Mouse (Mus musculus): ENCODE results near the gene Hmgcs1. TPM values are rescaled to one million over a fixed set of nuclear protein-coding genes. Genes with fewer than 3 reads are reported as not detected.
A peak's percentile ranks its signal among the peaks of the same experiment; 100 is the strongest.

Gene Hmgcs1
- total RNA-seq, 2 experiments from 2014 or later, result 25.6 to 28.7 TPM

- intact Hi-C loops (cut with DNase I), result no loop called here
- DNase-seq, result no peak
Measured at GRCm38 (mm10) chr13:119742711-119743415, 52.7 kb downstream of the Hmgcs1 start.

- intact Hi-C loops (cut with DNase I), result no loop called here
- no peak for DNase-seq
Measured at GRCm38 (mm10) chr13:119743470-119743869, 53.3 kb downstream of the Hmgcs1 start.

DNA sequence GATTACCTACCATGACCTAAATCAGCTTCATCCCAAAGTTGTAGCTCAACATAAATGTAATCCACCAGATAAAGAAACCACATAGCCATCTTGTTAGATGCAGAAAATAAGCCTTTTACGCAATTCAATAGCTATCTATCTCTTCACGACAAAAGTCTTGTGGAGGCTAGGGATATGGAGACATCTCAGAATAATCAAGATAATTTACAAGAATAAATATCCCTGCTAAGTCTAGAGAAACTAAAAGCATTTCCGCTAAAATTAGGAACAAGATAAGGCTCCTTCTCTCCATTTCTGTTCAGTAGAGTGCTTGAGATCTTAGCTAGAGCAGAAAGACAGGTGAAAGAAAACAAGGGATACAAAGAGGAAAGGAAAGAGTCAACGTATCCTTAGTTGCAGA, 56.8 kb downstream of the Hmgcs1 start:
- no peak for DNase-seq
- intact Hi-C loops (cut with DNase I), result no loop called here

DNA sequence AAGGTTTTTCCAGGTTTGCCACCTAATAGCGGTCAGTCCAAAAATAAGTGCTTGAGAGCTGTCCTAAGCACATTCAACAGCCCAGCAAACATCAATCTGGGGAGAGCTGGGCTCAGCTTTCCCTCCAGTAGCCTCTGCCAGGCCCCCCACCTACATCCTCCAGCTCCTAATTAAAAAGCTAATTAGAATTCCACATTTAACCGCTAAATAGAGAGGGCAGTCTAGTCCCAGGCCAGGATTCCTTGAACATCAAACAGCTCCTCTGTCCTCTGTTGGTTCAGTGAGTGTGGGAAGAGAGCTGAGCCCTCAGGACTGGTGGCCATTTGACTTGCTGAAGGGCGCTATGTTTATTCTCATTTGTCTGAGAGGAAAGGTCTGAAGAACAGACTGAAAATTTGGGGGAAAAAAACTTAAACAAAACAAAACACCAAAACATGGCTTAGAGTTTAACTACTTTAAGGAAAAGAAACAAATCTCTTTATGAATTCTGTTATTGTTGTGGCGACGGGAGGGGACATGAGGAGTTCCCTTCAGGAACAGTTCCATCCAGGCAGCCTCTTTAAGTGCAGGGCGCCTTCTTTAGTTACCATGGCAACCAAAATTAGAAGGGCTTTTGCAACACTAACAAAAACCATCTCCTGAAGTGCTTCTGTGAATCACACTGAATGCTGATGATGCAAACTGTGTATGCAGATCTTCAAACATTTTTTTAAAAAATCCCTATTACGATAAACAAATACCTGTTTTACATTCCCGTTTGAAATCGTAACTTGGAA, 63.9 kb downstream of the Hmgcs1 start:
- no peak for DNase-seq
- intact Hi-C loops (cut with DNase I), result loop anchor here (2.0 kb wide), 1 partner anchor 37 kb away; the partner anchor contains the start of gene Zfp131

- DNase-seq, result no peak
- intact Hi-C loops (cut with DNase I), result loop anchor here (2.0 kb wide), 1 partner anchor 36 kb away; the partner anchor contains the start of gene Zfp131
Measured at GRCm38 (mm10) chr13:119754635-119755020, 64.4 kb downstream of the Hmgcs1 start.

GRCm38 (mm10) chr13:119755141-119755547, 65.0 kb downstream of the Hmgcs1 start:
- no peak for DNase-seq
- intact Hi-C loops (cut with DNase I), result loop anchor here (2.0 kb wide), 1 partner anchor 36 kb away; the partner anchor contains the start of gene Zfp131

GRCm38 (mm10) chr13:119755681-119756471, 65.7 kb downstream of the Hmgcs1 start, which contains the start of gene Nim1k:
Gene Nim1k, minus strand, starts transcription at chr13:119755882.
- intact Hi-C loops (cut with DNase I), result loop anchor here (2.0 kb wide), 1 partner anchor 35 kb away; the partner anchor contains the start of gene Zfp131
- DNase-seq, result peak; percentile 74 to 75

DNA sequence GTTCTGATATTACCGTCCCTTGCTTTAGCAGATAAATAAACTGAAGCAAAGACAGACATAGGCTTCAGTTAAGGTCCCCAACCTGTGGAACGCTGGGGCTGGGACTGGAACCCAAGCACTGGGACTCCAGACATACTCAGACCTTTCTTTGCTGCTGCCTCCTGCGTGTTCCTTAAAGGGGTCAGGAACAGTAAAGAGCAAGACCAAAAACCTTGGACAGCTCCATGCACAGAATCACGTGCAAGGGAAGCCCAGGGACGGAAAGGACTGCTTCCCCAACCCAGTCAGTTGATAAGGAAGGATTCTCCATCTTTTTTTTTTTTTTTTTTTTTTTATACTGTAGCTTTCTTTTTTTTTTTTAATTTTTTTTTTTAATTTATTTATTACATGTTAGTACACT, 66.7 kb downstream of the Hmgcs1 start:
- no peak for DNase-seq
- intact Hi-C loops (cut with DNase I), result no loop called here

Other genes starting within 250 kb of the Hmgcs1 start
- 1 to 10 TPM; 4.9 to 6.4 TPM for gene 4833420G17Rik, start 227.6 kb upstream of the Hmgcs1 start, total RNA-seq (2021)
- gene Tmem267, start 202.3 kb upstream of the Hmgcs1 start, total RNA-seq (2021), result 10 to 100 TPM; 11.5 TPM
- under 1 TPM; 0.30 to 0.46 TPM for gene 3110070M22Rik, start 202.0 kb upstream of the Hmgcs1 start, total RNA-seq (2021)
- under 1 TPM; 0.20 to 0.22 TPM for gene Ccl28, start 66.6 kb upstream of the Hmgcs1 start, total RNA-seq (2021)
- 1 to 10 TPM in 1 of 2 experiments, under 1 TPM in 1; 0.76 to 1.3 TPM for gene Nim1k, start 65.5 kb downstream of the Hmgcs1 start, total RNA-seq (2021)
- 10 to 100 TPM; 19.1 to 19.2 TPM for gene Zfp131, start 100.5 kb downstream of the Hmgcs1 start, total RNA-seq (2021)
- not detected for gene AF067063, start 139.8 kb downstream of the Hmgcs1 start, total RNA-seq (2021)
- not detected for gene D13Ertd608e, start 145.6 kb downstream of the Hmgcs1 start, total RNA-seq (2021)
- gene Tcstv1, start 204.4 kb downstream of the Hmgcs1 start, total RNA-seq (2021), result not detected
- gene Gm21761, start 238.9 kb downstream of the Hmgcs1 start, total RNA-seq (2021), result not detected